Mouse (Mus musculus) ES-E14 (cell line): ENCODE results near the gene Acot7. TPM values are rescaled to one million over a fixed set of nuclear protein-coding genes. Genes with fewer than 3 reads are reported as not detected.
A peak's percentile ranks its signal among the peaks of the same experiment; 100 is the strongest.

ENCODE experiments used
- DNase-seq: peaks from one replicate; pipeline ENCODE4 v3.0.0-alpha.2; 2013; ENCODE audit warnings: low read depth, low spot score
- H3K27ac ChIP-seq: 2 replicates; pipeline ENCODE4 v1.5.1; 2012; ENCODE audit warnings: low read depth, mild to moderate bottlenecking, low read length, moderate library complexity, mixed read lengths; ENCODE audit not compliant: poor library complexity, insufficient read depth, severe bottlenecking
- H3K36me3 ChIP-seq: 2 replicates; pipeline ENCODE4 v1.6.1; 2012; ENCODE audit warnings: mild to moderate bottlenecking, low read length, moderate library complexity, mixed read lengths; ENCODE audit not compliant: control insufficient read depth, poor library complexity, insufficient read depth, severe bottlenecking
- H3K4me1 ChIP-seq, 2 experiments: fragments of 150-350 bp in 1 of 2; sonication (generic) in 1 of 2; 2 replicates each; pipeline ENCODE4 v1.6.1; 2012; ENCODE audit warnings: low read length in 2 of 2, mild to moderate bottlenecking in 1 of 2, mixed read lengths in 1 of 2; ENCODE audit not compliant: control insufficient read depth in 2 of 2, insufficient read depth in 2 of 2, poor library complexity in 1 of 2
- H3K4me3 ChIP-seq, 2 experiments: fragments of 150-350 bp in 1 of 2; sonication (generic) in 1 of 2; 2 replicates each; pipeline ENCODE4 v1.5.1; 2012; ENCODE audit warnings: low read length in 2 of 2, low read depth in 1 of 2, mild to moderate bottlenecking in 1 of 2, mixed read lengths in 1 of 2; ENCODE audit not compliant: insufficient read depth in 1 of 2, poor library complexity in 1 of 2, severe bottlenecking in 1 of 2
- H3K9ac ChIP-seq: 2 replicates; pipeline ENCODE4 v1.6.1; 2012; ENCODE audit warnings: low read depth, mild to moderate bottlenecking, low read length, mixed read lengths; ENCODE audit not compliant: poor library complexity, insufficient read depth, severe bottlenecking
- H3K9me3 ChIP-seq: fragments of 150-350 bp; sonication (generic); 2 replicates; pipeline ENCODE4 v1.6.1; 2012; ENCODE audit warnings: low read depth, mild to moderate bottlenecking, low read length; ENCODE audit not compliant: control insufficient read depth, insufficient read depth
- CHD2 ChIP-seq: IDR thresholded peaks from 2 replicates; pipeline ENCODE4 v1.6.1; 2014; ENCODE audit warnings: mild to moderate bottlenecking, low read depth, low read length, inconsistent platforms
- HCFC1 ChIP-seq: IDR thresholded peaks from 2 replicates; pipeline ENCODE4 v1.6.1; 2012; ENCODE audit warnings: low read length, inconsistent platforms, borderline replicate concordance; ENCODE audit not compliant: insufficient read depth
- MAFK ChIP-seq: IDR thresholded peaks from 2 replicates; pipeline ENCODE4 v1.6.1; 2014; ENCODE audit warnings: mild to moderate bottlenecking, low read depth, low read length, inconsistent platforms; ENCODE audit not compliant: insufficient read depth
- ZC3H11A ChIP-seq: IDR thresholded peaks from 2 replicates; pipeline ENCODE4 v1.6.1; 2012; ENCODE audit warnings: low read depth, mild to moderate bottlenecking, inconsistent platforms, low read length, borderline replicate concordance
- ZNF384 ChIP-seq: IDR thresholded peaks from 2 replicates; pipeline ENCODE4 v1.6.1; 2012; ENCODE audit warnings: low read depth, low read length, inconsistent platforms
- in situ Hi-C, 2 experiments: fragments of 600-800 bp; cut with MboI; formaldehyde crosslinking; loops; one replicate each; pipeline ENCODE4 v1.15.1; 2025; ENCODE audit warnings: low sequenced_read_pairs in 2 of 2, inconsistent platforms in 1 of 2; ENCODE audit not compliant: unreplicated experiment in 2 of 2
- total RNA-seq: library from RNA; depleted of rRNA; stranded (reverse); fragments of 300-350 nt; gene quantifications from 2 replicates; pipeline ENCODE4 v1.2.3, GENCODE M21; 2012

Gene Acot7
- total RNA-seq, 1 experiment, result 51.9 TPM

GRCm38 (mm10) chr4:152187142-152187541 is 9.2 kb downstream of the Acot7 start:
- H3K4me3 ChIP-seq, result no peak overlapping the region
- H3K4me1 ChIP-seq, result peaks cover 1 to 16% of the 10 kb centered on the region in 2 experiments
- no peak overlapping the region for H3K27ac ChIP-seq
- no peaks in the 10 kb centered on the region; the same call in 1 of the 2 replicates for H3K36me3 ChIP-seq
- no peak for DNase-seq
- no peaks in the 10 kb centered on the region for H3K9me3 ChIP-seq
- in situ Hi-C loops, result no loop called here
- H3K9ac ChIP-seq, result peak overlapping the region; percentile 28; the same call in 1 of the 2 replicates
- TF ChIP-seq CHD2 (no peak), ZC3H11A (no peak), MAFK (no peak), ZNF384 (no peak), HCFC1 (no peak)

- in situ Hi-C loops, result no loop called here
- TF ChIP-seq CHD2, result no peak
- TF ChIP-seq MAFK, result no peak
- no peak for TF ChIP-seq HCFC1
- no peak for TF ChIP-seq ZNF384
- no peak for TF ChIP-seq ZC3H11A
- DNase-seq, result no peak
- no peak overlapping the region for H3K4me3 ChIP-seq
- no peaks in the 10 kb centered on the region for H3K9me3 ChIP-seq
- H3K4me1 ChIP-seq, result peaks cover 2 to 19% of the 10 kb centered on the region in 2 experiments
- H3K36me3 ChIP-seq, result no peaks in the 10 kb centered on the region
- H3K9ac ChIP-seq, result no peak overlapping the region
- H3K27ac ChIP-seq, result no peak overlapping the region
These were observed 10.7 kb downstream of the Acot7 start for GRCm38 (mm10) chr4:152188651-152189050.

GRCm38 (mm10) chr4:152189071-152189470 is 11.1 kb downstream of the Acot7 start:
- in situ Hi-C loops, result no loop called here
- no peak for DNase-seq
- peaks cover 2 to 19% of the 10 kb centered on the region in 2 experiments for H3K4me1 ChIP-seq
- no peak overlapping the region for H3K9ac ChIP-seq
- no peaks in the 10 kb centered on the region for H3K36me3 ChIP-seq
- TF ChIP-seq MAFK (no peak), CHD2 (no peak), HCFC1 (no peak), ZC3H11A (no peak), ZNF384 (no peak)
- H3K4me3 ChIP-seq, result no peak overlapping the region
- no peak overlapping the region for H3K27ac ChIP-seq
- H3K9me3 ChIP-seq, result no peaks in the 10 kb centered on the region

GRCm38 (mm10) chr4:152189691-152190090 is 11.8 kb downstream of the Acot7 start:
- DNase-seq, result no peak

GRCm38 (mm10) chr4:152190096-152190653 is 12.2 kb downstream of the Acot7 start:
- Histone ChIP-seq H3K4me3 (no peak overlapping the region), H3K4me1 (peaks cover 9 to 25% of the 10 kb centered on the region in 2 experiments), H3K36me3 (no peaks in the 10 kb centered on the region), H3K9ac (no peak overlapping the region), H3K27ac (no peak overlapping the region), H3K9me3 (no peaks in the 10 kb centered on the region)
- in situ Hi-C loops, result no loop called here
- DNase-seq, result no peak
- TF ChIP-seq ZC3H11A, result no peak
- TF ChIP-seq CHD2, result no peak
- TF ChIP-seq MAFK, result no peak
- TF ChIP-seq HCFC1, result no peak
- TF ChIP-seq ZNF384, result no peak

More at GRCm38 (mm10) chr4:152189691-152190090, 11.8 kb downstream of the Acot7 start:
- Histone ChIP-seq H3K4me3 (no peak overlapping the region), H3K36me3 (no peaks in the 10 kb centered on the region), H3K9me3 (no peaks in the 10 kb centered on the region), H3K27ac (no peak overlapping the region), H3K4me1 (peaks cover 5 to 23% of the 10 kb centered on the region in 2 experiments), H3K9ac (no peak overlapping the region)
- TF ChIP-seq MAFK (no peak), ZNF384 (no peak), ZC3H11A (no peak), CHD2 (no peak), HCFC1 (no peak)
- in situ Hi-C loops, result no loop called here
